Mouse (Mus musculus) intestine, embryonic 14.5 days (tissue): Measurements from ENCODE around the gene 4930564D02Rik. TPM values are rescaled to one million over a fixed set of nuclear protein-coding genes. Genes with fewer than 3 reads are reported as not detected.

Source experiments
- ATAC-seq: fragments of 200-750 bp; cut with Nextera tagmentation; replicated peaks from 2 replicates; pipeline ENCODE4 v1.8.0; 2017; ENCODE audit warnings: low read depth, moderate number of reproducible peaks, moderate TSS enrichment, moderate library complexity; ENCODE audit not compliant: low FRiP score, low TSS enrichment
- DNase-seq: peaks from one replicate; pipeline ENCODE4 v3.0.0-alpha.2; 2018; ENCODE audit warnings: low spot score
- H3K27ac ChIP-seq: fragments of 300-500 bp; sonication (generic); 2 replicates; pipeline ENCODE4 v1.5.1; 2014; ENCODE audit warnings: low read depth, mild to moderate bottlenecking, control low read depth
- H3K27me3 ChIP-seq: fragments of 300-500 bp; sonication (generic); replicated peaks from 2 replicates; pipeline ENCODE4 v1.6.1; 2014; ENCODE audit warnings: low read length, control low read depth; ENCODE audit not compliant: control insufficient read depth, insufficient read depth
- H3K36me3 ChIP-seq: fragments of 300-500 bp; sonication (generic); 2 replicates; pipeline ENCODE4 v1.6.1; 2014; ENCODE audit warnings: low read length, control low read depth; ENCODE audit not compliant: control insufficient read depth, insufficient read depth
- H3K4me1 ChIP-seq: fragments of 300-500 bp; sonication (generic); replicated peaks from 2 replicates; pipeline ENCODE4 v1.6.1; 2014; ENCODE audit warnings: low read length, control low read depth, mixed read lengths; ENCODE audit not compliant: control insufficient read depth, insufficient read depth
- H3K4me2 ChIP-seq: fragments of 300-500 bp; sonication (generic); 2 replicates; pipeline ENCODE4 v1.6.1; 2014; ENCODE audit warnings: low read length
- H3K4me3 ChIP-seq: fragments of 300-500 bp; sonication (generic); 2 replicates; pipeline ENCODE4 v1.5.1; 2014; ENCODE audit warnings: low read depth, low read length, control low read depth, mixed read lengths
- H3K9ac ChIP-seq: fragments of 300-500 bp; sonication (generic); 2 replicates; pipeline ENCODE4 v1.6.1; 2014; ENCODE audit warnings: mild to moderate bottlenecking, low read length
- H3K9me3 ChIP-seq: fragments of 300-500 bp; sonication (generic); 2 replicates; pipeline ENCODE4 v1.6.1; 2016; ENCODE audit warnings: low read length, control low read depth; ENCODE audit not compliant: control insufficient read depth
- WGBS: fragments of 180-500 bp; shearing (Covaris S2); extraction: QIAGEN DNeasy Blood & Tissue Kit; methylation state at CpG from one replicate; pipeline ENCODE4 v1.1.7; 2014; 5-methylcytosine and 5-hydroxymethylcytosine counted together
- polyA plus RNA-seq: library from polyadenylated mRNA; unstranded; fragments of >200 nt; fragmentation: Nextera tagmentation; extraction: Ambion mirVana; gene quantifications from 2 replicates; pipeline ENCODE4 v1.2.1, GENCODE M21; 2014

4930564D02Rik gene
- polyA plus RNA-seq = not detected in 2 replicates

DNA sequence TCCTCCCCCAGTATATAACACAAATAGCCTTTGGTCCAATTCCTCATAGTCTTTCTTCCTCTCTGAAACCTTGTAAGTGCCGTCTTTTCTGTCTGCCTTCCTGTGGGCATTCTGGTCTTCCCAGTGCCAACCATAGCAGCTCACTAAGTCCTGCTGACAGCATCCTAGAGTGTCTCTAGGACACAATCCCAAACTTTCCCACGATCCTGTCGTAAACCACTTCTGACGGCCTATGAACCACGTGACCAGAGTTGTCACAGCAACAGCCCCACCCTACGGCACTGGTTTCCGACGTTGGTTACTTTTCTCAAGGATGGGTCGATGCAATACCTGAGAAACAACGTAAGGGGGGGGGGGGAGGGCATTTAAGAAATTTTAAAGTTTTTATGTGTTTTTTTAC lies at the start of gene 4930564D02Rik:
TSS of gene 4930564D02Rik (plus strand) at position 301 of the 400 bp plus-strand sequence.
- Histone ChIP-seq H3K4me1 (no peaks in the 10 kb centered on the region), H3K9me3 (0 out of 2 replicates have a peak, but pooled peaks cover 4% of the 10 kb centered on the region), H3K4me2 (no peak within 1 kb of the TSS), H3K9ac (no peak within 1 kb of the TSS), H3K36me3 (no peaks in the 10 kb centered on the region), H3K27me3 (0 out of 2 replicates have a peak, but pooled peaks cover under 1% of the 10 kb centered on the region), H3K27ac (no peak within 1 kb of the TSS), H3K4me3 (no peak within 1 kb of the TSS)
- 82% methylated on average over 10 of the region's 10 CpGs for WGBS
- DNase-seq (no peak), ATAC-seq (no peak)

DNA sequence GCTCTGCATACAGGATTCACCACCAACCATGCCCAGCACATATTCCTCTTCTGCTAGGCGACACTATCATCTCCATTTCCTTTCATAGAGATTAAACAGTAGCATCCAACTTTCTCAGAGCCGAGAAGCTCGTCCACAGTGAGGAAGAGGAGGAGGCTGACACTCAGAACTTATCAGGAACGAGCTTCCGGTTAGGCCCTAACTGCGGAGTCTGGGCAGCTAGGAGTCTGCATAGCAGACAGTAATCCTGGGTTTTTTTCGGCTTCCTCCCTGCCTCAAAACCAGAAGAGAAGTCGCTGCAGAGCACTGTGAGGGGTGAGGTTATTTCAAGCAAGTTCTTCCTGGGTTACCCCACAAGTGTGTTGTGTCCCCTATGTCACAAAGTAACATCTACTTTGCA lies 49.3 kb upstream of the 4930564D02Rik start:
- H3K27me3 ChIP-seq = no peaks in the 10 kb centered on the region
- no peak overlapping the region for H3K27ac ChIP-seq
- DNase-seq (no peak), ATAC-seq (no peak)
- no peak overlapping the region for H3K4me3 ChIP-seq
- H3K36me3 ChIP-seq = peaks cover 3% of the 10 kb centered on the region; the same call in 1 of the 2 replicates
- no peaks in the 10 kb centered on the region for H3K9me3 ChIP-seq
- WGBS = 85% methylated on average over 8 of the region's 8 CpGs
- H3K4me1 ChIP-seq = peaks cover 8% of the 10 kb centered on the region
- H3K9ac ChIP-seq = no peak overlapping the region
- no peak overlapping the region for H3K4me2 ChIP-seq

DNA sequence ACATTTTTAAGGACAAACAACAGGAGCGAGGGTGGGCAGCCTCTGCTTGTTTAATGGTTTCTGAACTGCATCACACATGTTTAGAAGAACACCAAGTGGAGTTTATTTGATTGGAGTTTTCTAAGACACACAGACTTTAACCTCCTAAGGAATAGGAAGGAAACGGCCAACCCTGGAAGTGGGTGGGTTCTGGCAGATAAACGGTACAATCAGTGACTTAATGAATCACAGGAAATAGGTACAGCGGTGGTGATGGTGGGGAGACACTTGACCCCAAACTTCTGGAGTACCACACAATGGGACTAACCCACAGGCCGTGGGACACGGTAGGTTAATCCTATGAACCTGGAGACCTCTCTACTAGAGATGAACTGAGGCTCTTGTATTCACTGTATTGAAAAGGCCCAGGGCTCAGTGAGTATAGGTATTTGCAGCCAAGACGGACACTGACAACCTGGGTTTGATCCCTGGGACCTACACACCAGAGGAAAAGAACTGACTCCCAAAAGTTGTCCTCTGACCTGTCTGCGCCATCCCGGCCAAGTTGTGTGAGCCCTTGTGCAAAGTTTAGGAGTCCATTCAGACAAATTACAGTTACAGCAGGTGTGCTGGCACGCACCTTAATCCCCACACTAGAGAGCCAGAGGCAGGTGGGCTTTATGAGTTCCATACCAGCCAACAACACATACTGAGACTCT lies 48.4 kb upstream of the 4930564D02Rik start:
- no peak for ATAC-seq

DNA sequence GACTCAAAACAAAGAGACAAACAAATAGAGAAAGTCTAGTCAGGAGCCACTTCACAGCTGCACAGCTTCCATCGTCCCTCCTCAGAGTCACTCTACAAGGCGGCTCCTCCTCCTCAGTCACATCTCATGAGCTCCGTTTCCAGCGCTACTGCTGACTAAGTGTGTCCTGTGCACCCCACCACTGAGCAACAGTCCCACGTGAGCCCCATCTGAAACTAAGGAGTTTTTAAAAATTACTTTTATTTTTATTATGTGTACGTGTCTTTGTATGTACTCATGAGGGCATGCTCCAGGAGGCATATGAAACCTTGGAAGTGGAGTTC lies 47.9 kb upstream of the 4930564D02Rik start:
- Histone ChIP-seq H3K9me3 (no peaks in the 10 kb centered on the region), H3K4me3 (no peak overlapping the region), H3K9ac (no peak overlapping the region), H3K36me3 (peaks cover 6% of the 10 kb centered on the region; the same call in 1 of the 2 replicates), H3K4me1 (peaks cover 8% of the 10 kb centered on the region), H3K27me3 (no peaks in the 10 kb centered on the region), H3K27ac (no peak overlapping the region), H3K4me2 (no peak overlapping the region)
- DNase-seq = no peak
- no peak for ATAC-seq
- WGBS = 88% methylated on average over 6 of the region's 6 CpGs

More for the DNA sequence above, 48.4 kb upstream of the 4930564D02Rik start:
- Histone ChIP-seq H3K4me1 (peaks cover 8% of the 10 kb centered on the region), H3K9me3 (no peaks in the 10 kb centered on the region), H3K4me3 (no peak overlapping the region), H3K27me3 (no peaks in the 10 kb centered on the region), H3K9ac (no peak overlapping the region), H3K4me2 (no peak overlapping the region), H3K27ac (no peak overlapping the region), H3K36me3 (peaks cover 6% of the 10 kb centered on the region; the same call in 1 of the 2 replicates)
- no peak for DNase-seq
- 80% methylated on average over 10 of the region's 10 CpGs for WGBS

DNA sequence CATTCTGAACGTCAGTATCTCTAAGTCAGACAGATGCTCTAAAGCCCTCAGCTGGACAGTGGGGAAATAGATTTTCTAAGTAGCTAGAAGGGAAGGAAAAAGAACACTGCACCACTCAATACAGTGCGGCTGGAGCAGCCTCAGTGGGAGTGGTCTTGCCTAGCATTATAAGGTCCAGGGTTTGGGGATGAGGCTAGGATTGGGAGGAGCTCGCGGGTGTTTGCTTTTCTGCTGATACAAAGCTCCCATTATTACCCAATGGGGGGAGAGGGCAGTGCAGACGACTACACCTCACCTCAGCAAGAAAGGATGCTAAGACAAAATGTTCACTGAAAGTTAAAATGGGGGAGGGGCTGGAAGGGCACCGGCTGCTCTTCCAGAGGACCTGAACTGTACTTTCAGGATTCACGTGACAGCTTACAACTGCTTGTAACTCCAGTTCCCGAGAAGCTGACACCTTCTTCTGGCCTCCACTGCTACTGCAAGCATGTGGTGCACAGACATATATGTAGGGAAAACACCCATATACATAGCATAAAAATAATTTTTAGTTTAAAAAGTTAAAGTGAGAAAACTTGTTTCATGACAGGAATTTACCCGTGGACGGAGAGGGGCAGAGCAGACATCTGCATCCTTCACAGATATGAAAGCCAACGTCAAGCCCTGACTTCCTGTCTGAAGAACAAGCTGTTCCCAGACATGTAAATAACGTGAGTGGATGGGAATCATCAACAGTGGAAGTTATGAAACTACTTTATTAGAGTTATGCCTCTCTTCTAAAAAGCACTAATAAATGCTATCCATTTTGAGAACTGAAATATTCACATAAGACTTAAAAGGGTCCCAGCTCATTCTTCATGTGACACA lies 46.6 kb upstream of the 4930564D02Rik start:
- 28% methylated on average over 12 of the region's 12 CpGs for WGBS

DNA sequence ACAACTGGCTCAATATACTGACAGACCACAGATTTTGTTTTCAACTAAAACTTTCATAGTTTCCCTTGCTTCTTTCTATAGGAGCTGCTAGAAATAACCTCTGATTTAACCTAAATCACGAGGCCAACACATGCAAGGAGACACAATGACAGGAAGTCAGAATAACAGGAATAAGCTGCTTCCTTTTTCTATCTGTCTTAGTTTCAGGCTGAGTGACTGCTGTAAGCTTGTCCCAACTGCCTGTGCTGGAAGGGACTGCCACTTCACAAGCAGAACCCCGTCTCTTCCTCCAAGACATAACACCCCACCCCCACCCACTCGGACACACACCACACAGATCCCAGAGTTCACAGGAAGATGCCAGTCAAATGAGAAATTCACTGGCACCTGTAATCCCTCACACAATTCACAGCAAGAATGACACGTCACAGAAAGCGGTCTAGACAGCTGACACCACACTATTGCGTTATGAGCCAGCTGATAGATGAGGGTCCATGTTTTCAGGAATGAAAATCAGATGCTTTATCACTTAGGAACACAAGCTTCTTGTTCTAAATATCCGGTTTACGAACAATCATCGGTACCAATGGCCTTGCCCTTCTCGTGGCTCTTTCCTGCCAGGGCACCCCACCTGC lies 43.2 kb upstream of the 4930564D02Rik start:
- H3K9me3 ChIP-seq = no peaks in the 10 kb centered on the region
- H3K27me3 ChIP-seq = no peaks in the 10 kb centered on the region
- peak overlapping the region; percentile 23; the same call in 1 of the 2 replicates for H3K27ac ChIP-seq
- no peak overlapping the region for H3K9ac ChIP-seq
- 77% methylated on average over 10 of the region's 10 CpGs for WGBS
- no peak overlapping the region for H3K4me2 ChIP-seq
- H3K4me1 ChIP-seq = peaks cover 8% of the 10 kb centered on the region
- H3K36me3 ChIP-seq = peaks cover 16% of the 10 kb centered on the region
- DNase-seq (no peak), ATAC-seq (no peak)
- no peak overlapping the region for H3K4me3 ChIP-seq

More for the DNA sequence above, 46.6 kb upstream of the 4930564D02Rik start:
- Histone ChIP-seq H3K9me3 (no peaks in the 10 kb centered on the region), H3K4me2 (no peak overlapping the region), H3K9ac (no peak overlapping the region), H3K4me1 (peaks cover 8% of the 10 kb centered on the region), H3K4me3 (no peak overlapping the region), H3K27ac (peak overlapping the region; percentile 11; the same call in 1 of the 2 replicates), H3K36me3 (peaks cover 6% of the 10 kb centered on the region; the same call in 1 of the 2 replicates), H3K27me3 (no peaks in the 10 kb centered on the region)
- ATAC-seq (peak; percentile 66; the same call in 1 of the 2 replicates), DNase-seq (no peak)

DNA sequence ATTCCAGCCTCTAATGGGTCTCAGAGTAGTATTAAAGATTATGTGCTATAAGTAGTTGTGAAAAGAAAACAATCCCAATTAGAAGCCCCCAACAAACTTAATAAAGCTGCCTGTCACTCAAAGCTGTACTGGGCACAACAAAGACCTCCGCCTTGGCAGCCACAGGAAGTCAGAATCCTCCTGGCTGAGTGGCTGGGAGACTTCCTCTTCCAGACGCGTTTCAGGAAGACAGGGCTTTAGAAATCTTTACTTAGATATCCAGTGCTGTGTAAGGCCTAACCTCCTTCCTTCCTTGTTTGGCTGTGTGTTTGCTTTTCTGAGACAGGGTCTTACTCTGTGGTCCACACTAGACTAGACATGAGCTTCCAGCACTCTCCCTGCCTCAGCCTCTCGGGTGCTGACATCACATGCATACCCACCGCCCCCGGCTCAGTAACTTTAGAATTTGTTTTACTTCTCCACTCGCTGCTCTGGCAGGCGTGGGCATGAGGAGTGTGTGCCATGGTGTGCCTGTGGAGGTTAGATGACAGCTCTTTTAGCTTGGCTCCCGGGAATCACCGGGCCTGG lies 30.3 kb upstream of the 4930564D02Rik start:
- Histone ChIP-seq H3K36me3 (peaks cover 69% of the 10 kb centered on the region), H3K9ac (no peak overlapping the region), H3K4me2 (no peak overlapping the region), H3K4me1 (no peaks in the 10 kb centered on the region; the same call in 1 of the 2 replicates), H3K4me3 (no peak overlapping the region), H3K27me3 (no peaks in the 10 kb centered on the region), H3K9me3 (no peaks in the 10 kb centered on the region), H3K27ac (no peak overlapping the region)
- ATAC-seq = no peak
- no peak for DNase-seq
- WGBS = 81% methylated on average over 10 of the region's 10 CpGs

DNA sequence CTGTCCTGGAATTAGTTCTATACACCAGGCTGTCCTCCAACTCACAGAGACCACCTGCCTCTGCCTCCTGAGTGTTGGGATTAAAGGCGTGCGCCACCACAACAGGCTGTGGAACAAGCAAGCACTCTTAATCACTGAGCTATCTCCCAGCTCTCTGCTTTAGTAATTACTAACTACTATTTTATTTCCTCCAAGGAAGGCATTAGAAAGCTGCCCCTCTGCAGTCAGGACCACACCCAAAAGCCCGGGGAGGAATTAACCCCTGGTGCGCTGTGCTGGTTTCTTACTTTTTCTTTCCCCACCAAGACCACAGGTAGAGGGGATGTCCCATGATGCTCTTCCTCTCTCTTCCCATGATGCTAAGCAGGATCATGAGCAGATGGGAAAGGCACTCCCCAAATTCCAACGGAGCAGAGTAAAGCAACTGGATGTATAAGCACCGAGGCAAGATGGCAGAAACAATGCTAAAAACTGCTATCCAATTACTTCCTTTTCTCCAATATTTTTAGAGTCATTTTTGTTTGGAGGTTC lies 29.3 kb upstream of the 4930564D02Rik start:
- Histone ChIP-seq H3K9me3 (no peaks in the 10 kb centered on the region), H3K4me1 (no peaks in the 10 kb centered on the region; the same call in none of the 2 replicates), H3K36me3 (peaks cover 60% of the 10 kb centered on the region), H3K9ac (no peak overlapping the region), H3K27me3 (no peaks in the 10 kb centered on the region), H3K27ac (no peak overlapping the region), H3K4me2 (no peak overlapping the region), H3K4me3 (no peak overlapping the region)
- ATAC-seq = no peak; the same call in 1 of the 2 replicates
- 87% methylated on average over 6 of the region's 6 CpGs for WGBS
- DNase-seq = no peak
